Mouse (Mus musculus): ENCODE measurements at regions not wholly inside any gene's neighbourhood (a gene's known extent, or its start where the extent isn't known, plus 50 kb on each side); places are given as distances from the start of the nearest gene placed in this dataset.

DNA sequence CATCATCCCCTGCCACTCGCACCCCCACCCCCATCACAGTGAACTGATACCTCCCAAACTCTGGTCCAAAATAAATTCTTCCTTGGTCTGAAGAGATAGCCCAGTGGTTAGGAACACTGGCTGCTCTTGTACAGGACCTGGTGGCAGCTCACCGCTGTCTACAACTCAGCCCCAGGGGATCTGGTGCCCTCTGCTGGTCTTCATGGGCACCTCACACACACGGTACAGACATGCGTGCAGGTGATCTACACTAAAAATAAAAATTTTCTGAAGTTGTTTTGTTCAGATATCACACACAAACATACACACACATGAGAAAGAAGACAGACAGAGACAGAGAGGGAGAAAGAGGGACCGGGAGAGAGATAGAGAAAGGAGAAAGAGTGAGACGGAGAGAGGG, 130.0 kb upstream of the Ubl3 start:
- TF ChIP-seq POLR2A (IDR thresholded peaks at IDR 0.05; ENCODE audit: low read depth, low read length) (no peak), CTCF (IDR thresholded peaks at IDR 0.05; ENCODE audit: extremely low read depth, insufficient read depth, insufficient read length, insufficient replicate concordance) (no peak)

Data from spleen, adult 2 months (tissue).